Mouse (Mus musculus) liver, embryonic 14.5 days (tissue): ENCODE data around the gene Trim47. TPM values are rescaled to one million over a fixed set of nuclear protein-coding genes. Genes with fewer than 3 reads are reported as not detected.
"Not testable (repeated sequence)": the region's sequence is repeated elsewhere in the genome, so short reads cannot be mapped to it uniquely, and the experiment has no call there.

Experiments used
- ATAC-seq: fragments of 200-750 bp; cut with Nextera tagmentation; 2 replicates; pipeline ENCODE4 v1.8.0; 2017; ENCODE audit warnings: moderate number of reproducible peaks, mild to moderate bottlenecking, moderate library complexity; ENCODE audit not compliant: insufficient read depth
- DNase-seq, 3 experiments: peaks; one replicate each; pipeline ENCODE4 v3.0.0-alpha.2; 2012 to 2013; ENCODE audit warnings: low read depth in 3 of 3, low spot score in 3 of 3
- H3K27ac ChIP-seq: fragments of 300-500 bp; sonication (generic); 2 replicates; pipeline ENCODE4 v1.5.1; 2014; ENCODE audit warnings: moderate library complexity, mild to moderate bottlenecking, control low read depth, inconsistent platforms
- H3K27me3 ChIP-seq: fragments of 300-500 bp; sonication (generic); 2 replicates; pipeline ENCODE4 v1.6.1; 2014; ENCODE audit warnings: mild to moderate bottlenecking, low read length, moderate library complexity; ENCODE audit not compliant: control insufficient read depth, insufficient read depth
- H3K36me3 ChIP-seq: fragments of 300-500 bp; sonication (generic); replicated peaks from 2 replicates; pipeline ENCODE4 v1.6.1; 2014; ENCODE audit warnings: low read depth; ENCODE audit not compliant: control insufficient read depth, insufficient read depth
- H3K4me1 ChIP-seq, 2 experiments: fragments of 200-500 bp in 1 of 2; fragments of 300-500 bp in 1 of 2; sonication (generic) in 1 of 2; replicated peaks; 2 replicates each; pipeline ENCODE4 v1.6.1; 2012 to 2014; ENCODE audit warnings: antibody characterized with exemption in 1 of 2, inconsistent platforms in 1 of 2, low read length in 1 of 2; ENCODE audit not compliant: control insufficient read depth in 2 of 2, insufficient read depth in 2 of 2
- H3K4me2 ChIP-seq: fragments of 300-500 bp; sonication (generic); 2 replicates; pipeline ENCODE4 v1.6.1; 2014; ENCODE audit warnings: low read depth, mild to moderate bottlenecking, control low read depth, moderate library complexity
- H3K4me3 ChIP-seq, 2 experiments: fragments of 200-500 bp in 1 of 2; fragments of 300-500 bp in 1 of 2; sonication (generic) in 1 of 2; 2 replicates each; pipeline ENCODE4 v1.5.1; 2012 to 2014; ENCODE audit warnings: low read depth in 2 of 2, low read length in 2 of 2, mild to moderate bottlenecking in 2 of 2, control low read depth in 1 of 2, inconsistent platforms in 1 of 2, moderate library complexity in 1 of 2; ENCODE audit not compliant: insufficient read depth in 1 of 2
- H3K9ac ChIP-seq: fragments of 300-500 bp; sonication (generic); replicated peaks from 2 replicates; pipeline ENCODE4 v1.6.1; 2014; ENCODE audit warnings: mild to moderate bottlenecking, control low read depth, moderate library complexity
- H3K9me3 ChIP-seq: fragments of 300-500 bp; sonication (generic); 2 replicates; pipeline ENCODE4 v1.6.1; 2016; ENCODE audit warnings: low read length, mixed read lengths; ENCODE audit not compliant: control insufficient read depth
- CTCF ChIP-seq: IDR thresholded peaks from 2 replicates; pipeline ENCODE4 v1.5.1; 2016; ENCODE audit warnings: antibody characterized with exemption, low read depth, control low read depth
- EP300 ChIP-seq: IDR thresholded peaks from 2 replicates; pipeline ENCODE4 v1.6.1; 2016; ENCODE audit warnings: antibody characterized with exemption, low read depth
- WGBS: fragments of 180-500 bp; shearing (Covaris S2); extraction: QIAGEN DNeasy Blood & Tissue Kit; methylation state at CpG from one replicate; pipeline ENCODE4 v1.1.7; 2014; ENCODE audit not compliant: insufficient replicate concordance; 5-methylcytosine and 5-hydroxymethylcytosine counted together
- polyA plus RNA-seq, 2 experiments: library from polyadenylated mRNA; depleted of rRNA in 1 of 2; stranded (reverse) in 1 of 2; unstranded in 1 of 2; fragments of >200 nt; fragmentation: Nextera tagmentation in 1 of 2; extraction: Ambion mirVana in 1 of 2; gene quantifications; 2 replicates each; pipeline versions ENCODE4 v1.2.1 to v1.2.3; 2012 to 2014

Gene Trim47
- polyA plus RNA-seq, 2 experiments: 1.8 to 2.2 TPM

GRCm38 (mm10) chr11:116127986-116128385 is 976 bp upstream of the Trim47 start:
- Histone ChIP-seq H3K27ac (no peak overlapping the region), H3K27me3 (no peaks in the 10 kb centered on the region), H3K36me3 (peaks cover 4% of the 10 kb centered on the region), H3K4me3 (no peak overlapping the region), H3K9ac (no peak overlapping the region), H3K4me1 (peaks cover 3 to 12% of the 10 kb centered on the region in 2 experiments; a peak in 3 of 4 replicates), H3K4me2 (no peak overlapping the region), H3K9me3 (no peaks in the 10 kb centered on the region)
- DNase-seq (no peak), ATAC-seq (no peak)
- WGBS: 72% methylated on average over 9 of the region's 9 CpGs
- TF ChIP-seq EP300 (no peak), CTCF (no peak)

- Histone ChIP-seq H3K4me1 (peaks cover 3 to 11% of the 10 kb centered on the region in 2 experiments; a peak in 3 of 4 replicates), H3K27me3 (no peaks in the 10 kb centered on the region), H3K9ac (no peak overlapping the region), H3K4me3 (no peak overlapping the region), H3K36me3 (peaks cover 4% of the 10 kb centered on the region), H3K9me3 (no peaks in the 10 kb centered on the region), H3K4me2 (no peak overlapping the region), H3K27ac (no peak overlapping the region)
- no peak for DNase-seq
- TF ChIP-seq CTCF (no peak), EP300 (no peak)
- 82% methylated on average over 15 of the region's 15 CpGs for WGBS
- no peak for ATAC-seq
These were observed 749 bp downstream of the Trim47 start for GRCm38 (mm10) chr11:116126261-116126660.

GRCm38 (mm10) chr11:116121731-116122245 is 5.2 kb downstream of the Trim47 start:
- WGBS: 88% methylated on average over 8 of the region's 8 CpGs
- H3K4me3 ChIP-seq, H3K27me3 ChIP-seq, H3K36me3 ChIP-seq, ATAC-seq, H3K4me1 ChIP-seq, H3K9ac ChIP-seq, DNase-seq, H3K9me3 ChIP-seq, H3K4me2 ChIP-seq, H3K27ac ChIP-seq: not testable (repeated sequence)

GRCm38 (mm10) chr11:116117819-116118218 is 9.2 kb downstream of the Trim47 start:
- Histone ChIP-seq H3K9ac (no peak overlapping the region), H3K4me3 (no peak overlapping the region), H3K4me2 (no peak overlapping the region), H3K9me3 (no peaks in the 10 kb centered on the region), H3K27ac (no peak overlapping the region), H3K27me3 (no peaks in the 10 kb centered on the region), H3K4me1 (peaks cover 0 to 2% of the 10 kb centered on the region in 2 experiments; a peak in 2 of 4 replicates), H3K36me3 (no peaks in the 10 kb centered on the region)
- no peak for DNase-seq
- TF ChIP-seq CTCF: peak; percentile 58
- TF ChIP-seq EP300: no peak
- ATAC-seq: no peak

GRCm38 (mm10) chr11:116117241-116117640 is 9.8 kb downstream of the Trim47 start:
- Histone ChIP-seq H3K27ac (no peak overlapping the region), H3K36me3 (no peaks in the 10 kb centered on the region), H3K9me3 (no peaks in the 10 kb centered on the region), H3K27me3 (no peaks in the 10 kb centered on the region), H3K4me3 (no peak overlapping the region), H3K9ac (no peak overlapping the region), H3K4me2 (no peak overlapping the region), H3K4me1 (peaks cover 0 to 2% of the 10 kb centered on the region in 2 experiments; a peak in 2 of 4 replicates)
- TF ChIP-seq EP300: no peak
- TF ChIP-seq CTCF: no peak
- WGBS: 45% methylated on average over 12 of the region's 12 CpGs
- ATAC-seq (no peak), DNase-seq (no peak)
